Mouse (Mus musculus): ENCODE data around the gene Nqo2. TPM values are rescaled to one million over a fixed set of nuclear protein-coding genes. Genes with fewer than 3 reads are reported as not detected.
"Not testable (repeated sequence)": the region's sequence is repeated elsewhere in the genome, so short reads cannot be mapped to it uniquely, and the experiment has no call there.

Gene Nqo2
- polyA plus RNA-seq, 1 experiment from 2014 or later, result 36.3 TPM

DNA sequence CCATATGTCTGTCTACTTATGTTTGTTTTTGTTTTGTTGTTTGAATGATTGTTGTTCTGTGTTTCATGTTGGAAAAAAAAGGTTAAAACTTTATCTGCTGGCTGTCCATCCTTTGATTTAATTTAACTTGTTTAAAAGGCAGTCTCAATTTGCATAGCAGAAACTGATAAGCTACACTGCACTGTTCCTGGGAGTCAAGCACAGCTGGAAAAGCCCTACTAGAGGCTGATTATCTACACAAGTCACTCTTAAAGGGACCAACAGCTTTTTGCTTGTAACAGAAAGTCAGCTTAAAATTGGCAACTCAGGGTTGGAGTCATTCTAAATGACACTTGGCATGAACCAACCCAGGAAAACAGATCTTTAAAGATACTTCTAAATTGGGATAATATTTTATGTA is 26.9 kb upstream of the Nqo2 start:
- not testable (repeated sequence) for H3K27ac ChIP-seq (ENCODE audit: low read depth); H3K4me2 ChIP-seq (ENCODE audit: low read length); H3K4me3 ChIP-seq (ENCODE audit: low read depth, low read length); H3K36me3 ChIP-seq (ENCODE audit: control insufficient read depth, insufficient read depth, low read length); DNase-seq (ENCODE audit: low spot score); H3K4me1 ChIP-seq (replicated peaks; ENCODE audit: control insufficient read depth, insufficient read depth, low read length); H3K9ac ChIP-seq (ENCODE audit: low read length); H3K9me3 ChIP-seq (ENCODE audit: control insufficient read depth, low read length); H3K27me3 ChIP-seq (replicated peaks; ENCODE audit: control insufficient read depth, insufficient read depth, low read length); ATAC-seq (replicated peaks; ENCODE audit: low FRiP score, low TSS enrichment, low read depth)

DNA sequence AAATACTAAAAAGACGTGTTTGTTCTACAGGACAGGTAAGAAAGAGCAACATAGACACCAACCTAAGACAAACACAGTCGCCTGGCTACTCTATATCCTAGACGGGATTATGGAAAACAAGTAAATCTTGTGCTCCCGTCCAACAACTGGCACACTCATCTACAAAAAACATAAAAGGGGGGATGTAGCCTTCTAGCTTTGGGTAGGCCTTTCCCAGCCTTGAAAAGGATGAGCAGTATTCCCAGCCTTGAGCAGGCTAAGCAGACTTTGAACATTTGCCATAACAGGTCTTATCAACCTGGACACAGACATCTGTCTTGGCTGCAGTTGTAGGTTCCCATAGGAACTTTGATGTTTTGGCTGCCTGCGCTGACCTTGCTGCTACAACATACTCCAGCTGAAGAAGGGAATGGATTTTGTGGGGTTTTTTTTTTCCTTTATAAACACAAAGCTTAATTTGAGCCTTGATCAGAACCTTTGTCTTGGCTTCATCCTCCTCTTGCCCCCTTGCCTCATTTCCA is 23.1 kb upstream of the Nqo2 start:
- H3K4me3 ChIP-seq (ENCODE audit: low read depth, low read length), result no peak overlapping the region
- H3K27ac ChIP-seq (ENCODE audit: low read depth), result no peak overlapping the region
- no peak overlapping the region for H3K4me2 ChIP-seq (ENCODE audit: low read length)
- DNase-seq (ENCODE audit: low spot score) (no peak), ATAC-seq (replicated peaks; ENCODE audit: low FRiP score, low TSS enrichment, low read depth) (no peak)
- H3K9me3 ChIP-seq (ENCODE audit: control insufficient read depth, low read length), result no peaks in the 10 kb centered on the region
- no peak overlapping the region for H3K9ac ChIP-seq (ENCODE audit: low read length)
- no peaks in the 10 kb centered on the region for H3K27me3 ChIP-seq (replicated peaks; ENCODE audit: control insufficient read depth, insufficient read depth, low read length)
- H3K4me1 ChIP-seq (replicated peaks; ENCODE audit: control insufficient read depth, insufficient read depth, low read length), result no peaks in the 10 kb centered on the region
- WGBS, result 88% methylated on average over 5 of the region's 5 CpGs
- no peaks in the 10 kb centered on the region for H3K36me3 ChIP-seq (ENCODE audit: control insufficient read depth, insufficient read depth, low read length)

DNA sequence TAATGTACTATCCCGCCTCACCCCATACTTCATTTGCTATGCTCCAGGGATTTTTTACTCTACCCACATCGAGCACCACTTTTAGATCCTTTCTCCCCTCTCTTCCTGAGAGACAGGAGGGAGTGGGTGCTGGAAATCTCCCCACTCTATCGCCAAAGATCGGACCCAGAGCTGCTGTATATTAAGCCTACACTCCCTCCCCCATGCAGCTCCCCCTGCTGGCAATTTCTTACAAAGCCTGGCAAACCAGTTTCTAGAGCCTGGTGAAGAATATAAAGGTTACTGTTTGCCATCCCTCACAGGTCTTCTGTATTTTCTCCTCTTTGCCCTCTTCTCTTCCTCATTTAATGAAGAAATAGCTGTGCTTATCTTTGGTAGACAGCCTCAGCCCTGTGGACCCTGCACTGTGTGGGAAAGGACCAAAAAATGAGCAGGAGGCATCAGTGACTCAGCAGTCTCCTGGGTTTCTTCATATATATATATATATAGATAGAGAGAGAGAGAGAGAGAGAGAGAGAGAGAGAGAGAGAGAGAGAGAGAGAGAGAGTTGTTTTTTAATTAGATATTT is 22.2 kb upstream of the Nqo2 start:
- 42% methylated on average over 4 of the region's 4 CpGs for whole genome bisulfite sequencing
- no peaks in the 10 kb centered on the region for H3K4me1 ChIP-seq (replicated peaks; ENCODE audit: control insufficient read depth, insufficient read depth, low read length)
- DNase-seq (ENCODE audit: low spot score), result peak; percentile 57

DNA sequence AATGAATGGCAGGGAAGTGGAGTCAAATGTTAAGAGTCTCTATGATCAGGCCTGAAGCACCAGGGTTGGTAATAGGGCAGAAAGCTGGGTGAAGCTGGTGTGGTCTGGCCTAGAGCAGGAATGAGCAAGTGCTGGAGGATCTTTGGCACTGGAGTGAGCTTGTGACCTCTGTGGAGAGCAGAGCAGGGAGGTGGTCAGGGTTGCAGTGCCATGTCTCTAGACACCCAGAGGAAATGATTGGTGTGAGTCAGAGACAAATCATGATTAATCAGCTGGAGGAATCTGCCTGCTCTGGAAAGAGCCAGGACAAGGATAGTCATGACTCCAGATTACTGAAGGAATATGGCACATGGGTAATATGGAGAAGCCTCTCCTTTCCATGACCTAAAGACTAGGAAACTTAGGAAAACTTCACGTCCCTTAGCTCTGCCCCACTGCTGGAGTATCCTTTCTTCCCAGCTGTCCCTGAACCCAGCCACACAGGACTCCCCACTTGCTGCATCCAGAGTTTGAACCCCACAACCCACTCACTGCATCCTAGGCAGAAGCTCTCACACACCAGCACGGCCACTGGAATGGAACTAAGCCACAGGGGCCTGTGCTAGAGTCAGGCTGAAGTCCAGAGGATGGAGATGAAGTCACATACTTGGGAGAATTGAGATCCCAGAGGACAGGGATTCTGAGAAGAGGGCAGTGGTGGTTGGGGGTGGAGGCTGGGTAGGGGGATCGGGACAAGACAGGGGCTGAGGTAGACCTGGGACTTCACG is 13.0 kb upstream of the Nqo2 start:
- ATAC-seq (replicated peaks; ENCODE audit: low FRiP score, low TSS enrichment, low read depth) (no peak), DNase-seq (ENCODE audit: low spot score) (no peak)
- WGBS, result 80% methylated on average over 4 of the region's 4 CpGs
- H3K27ac ChIP-seq (ENCODE audit: low read depth), result no peak overlapping the region
- H3K36me3 ChIP-seq (ENCODE audit: control insufficient read depth, insufficient read depth, low read length), result no peaks in the 10 kb centered on the region
- H3K4me3 ChIP-seq (ENCODE audit: low read depth, low read length), result no peak overlapping the region
- H3K9ac ChIP-seq (ENCODE audit: low read length), result no peak overlapping the region
- no peaks in the 10 kb centered on the region for H3K27me3 ChIP-seq (replicated peaks; ENCODE audit: control insufficient read depth, insufficient read depth, low read length)
- no peaks in the 10 kb centered on the region for H3K9me3 ChIP-seq (ENCODE audit: control insufficient read depth, low read length)
- no peaks in the 10 kb centered on the region for H3K4me1 ChIP-seq (replicated peaks; ENCODE audit: control insufficient read depth, insufficient read depth, low read length)
- H3K4me2 ChIP-seq (ENCODE audit: low read length), result no peak overlapping the region

More for the DNA sequence above, 22.2 kb upstream of the Nqo2 start:
- H3K4me3 ChIP-seq (ENCODE audit: low read depth, low read length), result no peak overlapping the region
- no peaks in the 10 kb centered on the region for H3K27me3 ChIP-seq (replicated peaks; ENCODE audit: control insufficient read depth, insufficient read depth, low read length)
- H3K9ac ChIP-seq (ENCODE audit: low read length), result no peak overlapping the region
- H3K36me3 ChIP-seq (ENCODE audit: control insufficient read depth, insufficient read depth, low read length), result no peaks in the 10 kb centered on the region
- H3K9me3 ChIP-seq (ENCODE audit: control insufficient read depth, low read length), result no peaks in the 10 kb centered on the region
- no peak overlapping the region for H3K4me2 ChIP-seq (ENCODE audit: low read length)
- no peak overlapping the region for H3K27ac ChIP-seq (ENCODE audit: low read depth)
- ATAC-seq (replicated peaks; ENCODE audit: low FRiP score, low TSS enrichment, low read depth), result no peak

DNA sequence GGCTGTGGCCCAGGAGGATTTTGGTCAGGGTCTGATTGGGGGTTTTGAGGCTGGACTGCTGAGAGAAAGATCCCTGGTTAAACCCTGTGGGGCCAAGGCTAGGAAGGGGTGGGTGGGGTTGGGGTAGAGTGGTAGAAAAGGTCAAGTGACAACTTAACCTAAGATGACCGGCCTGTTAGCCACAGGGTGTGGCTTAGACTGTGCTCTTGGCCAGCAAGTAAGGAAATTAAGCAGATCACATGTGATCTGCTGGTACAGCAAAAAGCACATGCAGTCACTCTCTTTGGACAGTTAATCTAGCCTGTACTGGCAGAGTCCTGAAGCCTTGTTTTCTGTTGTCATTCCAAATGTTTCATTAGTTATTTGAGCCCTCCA is 12.4 kb upstream of the Nqo2 start:
- 73% methylated on average over 1 of the region's 1 CpGs for WGBS
- Histone ChIP-seq H3K4me3 (ENCODE audit: low read depth, low read length) (no peak overlapping the region), H3K9ac (ENCODE audit: low read length) (no peak overlapping the region), H3K9me3 (ENCODE audit: control insufficient read depth, low read length) (no peaks in the 10 kb centered on the region), H3K27me3 (replicated peaks; ENCODE audit: control insufficient read depth, insufficient read depth, low read length) (no peaks in the 10 kb centered on the region), H3K4me1 (replicated peaks; ENCODE audit: control insufficient read depth, insufficient read depth, low read length) (no peaks in the 10 kb centered on the region), H3K27ac (ENCODE audit: low read depth) (no peak overlapping the region), H3K36me3 (ENCODE audit: control insufficient read depth, insufficient read depth, low read length) (no peaks in the 10 kb centered on the region), H3K4me2 (ENCODE audit: low read length) (no peak overlapping the region)
- DNase-seq (ENCODE audit: low spot score), result no peak
- ATAC-seq (replicated peaks; ENCODE audit: low FRiP score, low TSS enrichment, low read depth), result no peak

DNA sequence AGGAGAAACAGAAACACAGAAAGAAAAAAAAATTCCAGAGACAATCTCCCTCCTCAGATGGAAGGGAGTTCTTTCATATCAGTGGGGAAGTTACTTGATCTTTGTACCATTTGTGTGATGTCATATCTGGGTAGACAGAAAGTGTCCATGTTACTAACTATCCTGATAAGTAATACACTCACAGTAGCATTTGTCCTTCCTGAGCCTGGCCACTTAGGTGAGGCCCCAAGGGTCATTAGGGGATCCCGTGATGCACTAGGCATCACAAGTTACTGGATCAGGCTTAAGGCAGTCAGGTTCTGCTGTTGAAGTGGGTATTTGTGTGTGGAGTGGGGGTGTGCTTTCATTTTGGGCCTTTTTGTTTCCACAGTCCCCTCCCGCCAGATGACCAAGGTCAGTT is 11.5 kb upstream of the Nqo2 start:
- Histone ChIP-seq H3K9me3 (ENCODE audit: control insufficient read depth, low read length) (no peaks in the 10 kb centered on the region), H3K4me2 (ENCODE audit: low read length) (no peak overlapping the region), H3K9ac (ENCODE audit: low read length) (no peak overlapping the region), H3K4me3 (ENCODE audit: low read depth, low read length) (no peak overlapping the region), H3K36me3 (ENCODE audit: control insufficient read depth, insufficient read depth, low read length) (no peaks in the 10 kb centered on the region), H3K27ac (ENCODE audit: low read depth) (no peak overlapping the region), H3K27me3 (replicated peaks; ENCODE audit: control insufficient read depth, insufficient read depth, low read length) (no peaks in the 10 kb centered on the region), H3K4me1 (replicated peaks; ENCODE audit: control insufficient read depth, insufficient read depth, low read length) (no peaks in the 10 kb centered on the region)
- DNase-seq (ENCODE audit: low spot score), result no peak
- no peak for ATAC-seq (replicated peaks; ENCODE audit: low FRiP score, low TSS enrichment, low read depth)
- WGBS, result 89% methylated on average over 2 of the region's 2 CpGs

DNA sequence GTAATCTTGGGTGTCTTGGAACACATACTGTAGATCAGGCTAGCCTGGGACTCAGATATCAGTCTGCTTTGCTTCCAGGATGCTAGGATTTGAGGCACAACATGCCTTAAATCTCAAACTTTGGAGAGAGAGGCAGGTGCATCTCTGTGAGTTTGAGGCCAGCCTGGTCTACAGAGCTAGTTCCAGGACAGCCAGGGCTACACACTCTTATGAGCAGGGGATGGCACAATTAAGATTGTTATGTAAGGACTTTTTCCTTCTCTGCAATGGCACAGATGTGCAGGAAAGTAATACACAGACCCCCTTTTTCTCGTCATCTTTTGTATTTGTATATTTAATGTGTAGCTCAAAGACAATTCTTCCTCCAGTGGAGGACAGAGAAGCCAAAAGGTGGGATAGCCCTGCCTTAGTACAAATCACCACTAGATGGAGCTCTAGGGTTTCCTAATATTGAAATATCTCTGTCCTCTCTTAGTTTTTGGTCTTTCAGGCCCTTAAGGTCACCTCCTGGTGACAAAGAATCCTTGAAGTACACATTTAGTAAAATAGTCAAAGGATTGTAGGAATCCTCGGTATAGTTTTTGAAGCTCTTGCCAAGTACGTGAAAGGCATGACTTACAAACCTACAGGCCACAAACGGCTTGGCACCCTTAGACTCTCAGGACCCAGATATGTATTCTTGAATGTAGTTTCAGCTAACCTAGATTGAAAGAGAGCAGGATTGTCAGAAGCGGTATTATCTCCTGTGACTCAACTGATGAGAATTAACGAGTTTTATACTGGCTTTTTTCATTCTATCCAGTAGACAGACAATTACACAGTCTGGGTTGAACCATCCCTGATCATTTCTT is 7.7 kb upstream of the Nqo2 start:
- WGBS, result 43% methylated on average over 6 of the region's 6 CpGs
- Histone ChIP-seq H3K9ac (ENCODE audit: low read length) (no peak overlapping the region), H3K4me3 (ENCODE audit: low read depth, low read length) (no peak overlapping the region), H3K36me3 (ENCODE audit: control insufficient read depth, insufficient read depth, low read length) (no peaks in the 10 kb centered on the region), H3K4me2 (ENCODE audit: low read length) (no peak overlapping the region), H3K27me3 (replicated peaks; ENCODE audit: control insufficient read depth, insufficient read depth, low read length) (no peaks in the 10 kb centered on the region), H3K4me1 (replicated peaks; ENCODE audit: control insufficient read depth, insufficient read depth, low read length) (no peaks in the 10 kb centered on the region), H3K27ac (ENCODE audit: low read depth) (no peak overlapping the region), H3K9me3 (ENCODE audit: control insufficient read depth, low read length) (no peaks in the 10 kb centered on the region)
- ATAC-seq (replicated peaks; ENCODE audit: low FRiP score, low TSS enrichment, low read depth) (no peak), DNase-seq (ENCODE audit: low spot score) (no peak)

DNA sequence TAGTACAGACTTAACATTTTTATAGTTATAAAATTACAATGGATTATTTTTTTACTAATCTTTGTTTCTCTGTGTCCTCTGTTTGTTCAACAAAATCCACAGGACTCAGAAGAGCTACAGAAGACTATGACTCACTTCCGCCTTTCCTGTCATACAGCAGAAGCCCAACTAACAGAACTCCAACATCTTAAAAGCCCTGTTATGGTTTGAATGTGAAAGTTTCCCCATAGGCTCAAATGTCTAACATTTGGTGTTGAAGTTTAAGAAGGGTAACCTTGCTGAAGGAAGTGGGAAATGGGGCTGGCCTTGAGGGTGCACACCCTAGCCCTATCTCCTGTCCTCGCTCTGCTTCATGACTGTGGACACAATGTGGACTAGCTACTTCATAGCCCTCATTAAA is 4.7 kb upstream of the Nqo2 start:
- no peak for ATAC-seq (replicated peaks; ENCODE audit: low FRiP score, low TSS enrichment, low read depth)
- Histone ChIP-seq H3K4me2 (ENCODE audit: low read length) (no peak overlapping the region), H3K4me1 (replicated peaks; ENCODE audit: control insufficient read depth, insufficient read depth, low read length) (no peaks in the 10 kb centered on the region), H3K27me3 (replicated peaks; ENCODE audit: control insufficient read depth, insufficient read depth, low read length) (no peaks in the 10 kb centered on the region), H3K9me3 (ENCODE audit: control insufficient read depth, low read length) (no peaks in the 10 kb centered on the region), H3K27ac (ENCODE audit: low read depth) (no peak overlapping the region), H3K9ac (ENCODE audit: low read length) (no peak overlapping the region), H3K36me3 (ENCODE audit: control insufficient read depth, insufficient read depth, low read length) (no peaks in the 10 kb centered on the region), H3K4me3 (ENCODE audit: low read depth, low read length) (no peak overlapping the region)
- no peak for DNase-seq (ENCODE audit: low spot score)
- WGBS, result 91% methylated on average over 2 of the region's 2 CpGs

All from intestine, embryonic 14.5 days (tissue).